In genomic region chr2:84387394-84388022, GRCm38 (mm10) we compare ENCODE assay signal across 10 mouse cellular contexts. TPM values are rescaled to one million over a fixed set of nuclear protein-coding genes. Genes with fewer than 3 reads are reported as not detected.
A peak's percentile ranks its signal among the peaks of the same experiment; 100 is the strongest.
DNase-seq lines count a peak whose midpoint lies in the region; ATAC-seq and TF ChIP-seq lines count a peak whose summit lies in the region.
"Had no signal": no experiment of that assay in that cellular context is flagged by ENCODE, and none has a peak within 500 bp of the region (broad histone marks: within the 10 kb centered on the region; RNA-seq: fewer than 3 reads in every experiment).

No protein-coding gene starts in this region.

- H3K4me2 ChIP-seq in hindbrain, postnatal 0 days (ENCODE audit: low read depth, low read length): peak overlapping the region; percentile 49
- H3K4me2 ChIP-seq in midbrain, embryonic 11.5 days: peak overlapping the region; percentile 31

- no peak for DNase-seq in heart, embryonic 10.5 days (ENCODE audit: low spot score)
- DNase-seq in heart, postnatal 25 days (ENCODE audit: low spot score): no peak
- DNase-seq in hindbrain, postnatal 0 days (ENCODE audit: low spot score): no peak
- DNase-seq in midbrain, embryonic 11.5 days (ENCODE audit: low spot score, missing footprints): peak; percentile 87
- DNase-seq in thymus, postnatal 4 days: no peak
- no peak for DNase-seq in T-cell, adult 2 months (ENCODE audit: low spot score)
- no peak for DNase-seq in spleen, postnatal 14 days (ENCODE audit: low spot score in 2 of 2)
- DNase-seq: cerebellum, postnatal 25 days; thymus, adult 2 months had no signal

- H3K27ac ChIP-seq in heart, embryonic 10.5 days: peak overlapping the region; percentile 47; the same call in 1 of the 2 replicates
- peak overlapping the region; percentile 68 for H3K27ac ChIP-seq in brown adipose tissue, adult 24 weeks (replicated peaks; ENCODE audit: low read depth, low read length)
- no peak overlapping the region for H3K27ac ChIP-seq in hindbrain, postnatal 0 days
- no peak overlapping the region for H3K27ac ChIP-seq in midbrain, embryonic 11.5 days (ENCODE audit: low read depth, low read length)

- no peaks in the 10 kb centered on the region for H3K9me3 ChIP-seq in heart, embryonic 10.5 days
- H3K9me3 ChIP-seq in hindbrain, postnatal 0 days (ENCODE audit: low read length): no peaks in the 10 kb centered on the region
- no peaks in the 10 kb centered on the region for H3K9me3 ChIP-seq in midbrain, embryonic 11.5 days (ENCODE audit: control insufficient read depth, low read length)

- TF ChIP-seq CTCF in hindbrain, postnatal 0 days (IDR thresholded peaks at IDR 0.05; ENCODE audit: low read depth): no peak

- no peak overlapping the region for H3K9ac ChIP-seq in hindbrain, postnatal 0 days (replicated peaks; ENCODE audit: low read length)
- H3K9ac ChIP-seq in midbrain, embryonic 11.5 days (ENCODE audit: low read length): no peak overlapping the region

- no peaks in the 10 kb centered on the region for H3K36me3 ChIP-seq in heart, embryonic 10.5 days
- H3K36me3 ChIP-seq in hindbrain, postnatal 0 days (ENCODE audit: insufficient read depth, low read length): no peaks in the 10 kb centered on the region
- H3K36me3 ChIP-seq in midbrain, embryonic 11.5 days (ENCODE audit: control insufficient read depth, insufficient read depth, low read length): no peaks in the 10 kb centered on the region

- ATAC-seq in hindbrain, postnatal 0 days: no peak
- ATAC-seq in midbrain, embryonic 11.5 days (ENCODE audit: low FRiP score): no peak

- peak overlapping the region; percentile 37 for H3K4me3 ChIP-seq in heart, embryonic 10.5 days
- H3K4me3 ChIP-seq in brown adipose tissue, adult 24 weeks (ENCODE audit: insufficient read depth, low read depth, low read length): peak overlapping the region; percentile 55
- 0 out of 2 replicates have a peak overlapping the region, but pooled peaks have one; percentile 21 for H3K4me3 ChIP-seq in hindbrain, postnatal 0 days (ENCODE audit: low read length)
- H3K4me3 ChIP-seq in midbrain, embryonic 11.5 days (ENCODE audit: low read depth, low read length): no peak overlapping the region

- no peaks in the 10 kb centered on the region for H3K27me3 ChIP-seq in heart, embryonic 10.5 days (ENCODE audit: insufficient read depth, poor library complexity, severe bottlenecking)
- H3K27me3 ChIP-seq in hindbrain, postnatal 0 days (ENCODE audit: insufficient read depth, low read length): no peaks in the 10 kb centered on the region
- no peaks in the 10 kb centered on the region for H3K27me3 ChIP-seq in midbrain, embryonic 11.5 days (ENCODE audit: control insufficient read depth, insufficient read depth, low read length)

- intact Hi-C loops in heart, postnatal 25 days (cut with DNase I): loop anchor here (1.0 to 5.0 kb wide), 3 partner anchors 37 to 205 kb away; no protein-coding TSS in a partner anchor

- peaks cover 19% of the 10 kb centered on the region for H3K4me1 ChIP-seq in heart, embryonic 10.5 days
- H3K4me1 ChIP-seq in brown adipose tissue, adult 24 weeks (ENCODE audit: control insufficient read depth, insufficient read depth, insufficient read length, low read length): peaks cover 3% of the 10 kb centered on the region; the same call in 1 of the 2 replicates
- H3K4me1 ChIP-seq in hindbrain, postnatal 0 days (ENCODE audit: insufficient read depth, low read length): no peaks in the 10 kb centered on the region
- peaks cover 4% of the 10 kb centered on the region; the same call in 1 of the 2 replicates for H3K4me1 ChIP-seq in midbrain, embryonic 11.5 days (ENCODE audit: control insufficient read depth, insufficient read depth, low read length)

- 54% methylated on average over 11 of the region's 11 CpGs for whole genome bisulfite sequencing in heart, embryonic 10.5 days
- 73% methylated on average over 11 of the region's 11 CpGs for WGBS in hindbrain, postnatal 0 days
- 73% methylated on average over 11 of the region's 11 CpGs for WGBS in midbrain, embryonic 11.5 days

RNA-seq across cellular contexts. Expression of gene Calcrl, which starts 37.7 kb away (rescaled TPM):
- polyA plus RNA-seq in heart, embryonic 10.5 days (2016; fragmentation: Nextera tagmentation; extraction: Ambion mirVana): 37.7 and 52.7 TPM in 2 replicates
- 10 to 100 TPM; 32.3 to 41.2 TPM for total RNA-seq in heart, postnatal 25 days (2021)
- 5.7 and 8.2 TPM in 2 replicates for polyA plus RNA-seq in brown adipose tissue, adult 24 weeks (2012; ENCODE audit: insufficient read depth, insufficient read length, missing spikeins)
- 19.8 and 31.9 TPM in 2 replicates for total RNA-seq in hindbrain, postnatal 0 days (2014; rRNA removed)
- polyA plus RNA-seq in hindbrain, postnatal 0 days (2015; fragmentation: Nextera tagmentation; extraction: Ambion mirVana): 12.0 and 16.8 TPM in 2 replicates
- 16.5 and 20.2 TPM in 2 replicates for polyA plus RNA-seq in midbrain, embryonic 11.5 days (2014; fragmentation: Nextera tagmentation; extraction: Ambion mirVana)

Comparison
In these comparisons a context has a peak if more than half of its experiments do, and no peak if none do; other contexts are left out.
1. H3K27ac ChIP-seq: peak in heart, embryonic 10.5 days (single experiment) and brown adipose tissue, adult 24 weeks (single experiment); none in hindbrain, postnatal 0 days (single experiment) and midbrain, embryonic 11.5 days (single experiment).